Mouse (Mus musculus) C2C12 (cell line): ENCODE results near the gene Dmrt1. TPM values are rescaled to one million over a fixed set of nuclear protein-coding genes. Genes with fewer than 3 reads are reported as not detected.

Experiments
- H3K27me3 ChIP-seq: one replicate; pipeline ENCODE4 v1.6.1; 2011; ENCODE audit not compliant: control insufficient read depth, insufficient read depth, insufficient read length
- H3K36me3 ChIP-seq: one replicate; pipeline ENCODE4 v1.6.1; 2011; ENCODE audit not compliant: control insufficient read depth, insufficient read depth
- H3K4me3 ChIP-seq: one replicate; pipeline ENCODE4 v1.5.1; 2011; ENCODE audit warnings: mild to moderate bottlenecking, control low read depth; ENCODE audit not compliant: poor library complexity, insufficient read depth, severe bottlenecking
- H3K79me2 ChIP-seq: one replicate; pipeline ENCODE4 v1.6.1; 2011; ENCODE audit not compliant: control insufficient read depth, insufficient read depth
- H3K79me3 ChIP-seq: one replicate; pipeline ENCODE4 v1.6.1; 2011; ENCODE audit warnings: low read depth, control low read depth
- H3ac ChIP-seq: one replicate; pipeline ENCODE3; 2011; ENCODE audit warnings: low read depth; ENCODE audit not compliant: control insufficient read depth, insufficient read length
- CEBPB ChIP-seq: IDR thresholded peaks from one replicate; pipeline ENCODE4 v1.6.1; 2011; ENCODE audit warnings: low read depth, mild to moderate bottlenecking, control low read depth, moderate library complexity
- CTCF ChIP-seq: IDR thresholded peaks from one replicate; pipeline ENCODE4 v1.5.1; 2011; ENCODE audit not compliant: control insufficient read depth, insufficient read depth, insufficient read length
- FOSL1 ChIP-seq: IDR thresholded peaks from one replicate; pipeline ENCODE4 v1.8.0; 2011; ENCODE audit warnings: mild to moderate bottlenecking, low read length; ENCODE audit not compliant: poor library complexity, insufficient read depth, severe bottlenecking
- MAX ChIP-seq: IDR thresholded peaks from one replicate; pipeline ENCODE4 v1.6.1; 2011; ENCODE audit warnings: mild to moderate bottlenecking, control low read depth
- MYOD1 ChIP-seq: IDR thresholded peaks from one replicate; pipeline ENCODE4 v1.6.1; 2011; ENCODE audit warnings: low read depth; ENCODE audit not compliant: control insufficient read depth, insufficient read length
- MYOG ChIP-seq: IDR thresholded peaks from one replicate; pipeline ENCODE4 v1.6.1; 2011; ENCODE audit not compliant: control insufficient read depth, insufficient read length; ENCODE audit errors: extremely low read depth
- USF1 ChIP-seq: IDR thresholded peaks from one replicate; pipeline ENCODE4 v1.6.1; 2011; ENCODE audit warnings: low read depth, mild to moderate bottlenecking, control low read depth, moderate library complexity
- polyA plus RNA-seq: library from polyadenylated mRNA; unstranded; fragments of >200 nt; fragmentation: generic; extraction: Trizol; gene quantifications from one replicate; pipeline ENCODE4 v1.2.1, GENCODE M21; 2012; ENCODE audit warnings: missing spikeins

Dmrt1 gene
- polyA plus RNA-seq, 1 experiment, result not detected

DNA sequence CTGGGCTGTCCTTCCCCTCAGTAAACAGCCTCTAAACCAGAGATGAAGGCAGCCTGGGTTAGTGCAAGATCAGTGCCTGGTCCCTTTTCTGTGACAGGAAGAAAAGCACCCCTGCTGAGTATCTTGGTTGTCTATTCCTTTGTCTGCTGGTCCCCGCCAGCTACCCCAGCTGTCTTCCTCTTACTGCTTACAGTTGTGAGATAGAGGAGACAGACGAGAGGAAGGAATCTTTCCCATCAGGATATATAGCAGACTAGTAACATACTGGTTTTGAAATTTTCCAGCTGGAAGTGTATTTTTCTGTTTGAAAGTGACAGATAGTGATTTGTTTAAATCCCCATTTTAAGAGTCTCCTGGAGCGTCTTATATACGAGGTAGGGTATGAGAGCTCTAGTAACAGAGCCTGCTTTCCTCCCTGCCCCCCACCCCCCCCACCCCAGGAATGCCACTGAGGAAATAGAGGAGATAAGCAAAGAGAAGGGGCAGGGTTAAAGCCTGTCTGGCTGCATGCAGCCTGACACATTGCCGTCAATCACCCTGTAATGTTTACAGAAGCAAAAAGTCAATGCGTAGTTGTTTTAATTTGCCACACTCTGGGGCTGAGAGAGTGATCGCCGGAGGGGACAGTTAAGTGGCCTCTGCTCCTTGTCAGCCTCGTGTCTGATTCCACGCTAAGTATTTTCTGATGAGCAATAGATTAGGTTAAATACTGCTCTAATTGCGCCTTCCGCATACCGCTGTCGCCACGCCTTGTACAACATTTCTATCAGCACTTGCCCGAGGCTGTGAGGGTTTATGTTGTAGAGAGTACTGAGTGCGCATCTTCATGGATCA lies 69.8 kb downstream of the Dmrt1 start:
- Histone ChIP-seq H3K79me2 (no peaks in the 10 kb centered on the region), H3K27me3 (peaks cover 12% of the 10 kb centered on the region), H3K36me3 (no peaks in the 10 kb centered on the region), H3K4me3 (no peak overlapping the region), H3K79me3 (no peaks in the 10 kb centered on the region), H3ac (no peak overlapping the region)
- TF ChIP-seq USF1, result no peak
- TF ChIP-seq CTCF, result no peak
- no peak for TF ChIP-seq MYOG
- no peak for TF ChIP-seq CEBPB
- TF ChIP-seq MYOD1, result no peak
- no peak for TF ChIP-seq FOSL1
- TF ChIP-seq MAX, result no peak

DNA sequence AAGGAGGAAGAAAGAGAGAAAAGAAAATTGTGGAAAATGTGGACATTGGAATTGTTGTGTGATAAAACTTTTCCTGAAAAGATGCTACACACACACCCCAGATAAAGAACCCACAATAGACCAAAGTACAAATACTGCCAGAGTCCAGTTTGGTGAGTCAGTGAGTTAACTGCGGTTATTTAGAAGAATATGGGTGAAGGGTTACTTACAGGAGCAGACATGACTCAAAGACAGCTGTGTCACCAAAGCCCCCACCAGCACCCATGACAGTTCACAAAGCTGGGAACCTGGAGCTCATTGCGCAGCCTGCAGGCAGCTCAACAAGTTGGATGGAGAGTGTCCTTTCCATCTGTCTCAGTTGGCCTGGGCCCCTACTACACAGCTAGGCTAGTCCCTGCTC lies 72.9 kb downstream of the Dmrt1 start:
- Histone ChIP-seq H3K36me3 (no peaks in the 10 kb centered on the region), H3K79me3 (no peaks in the 10 kb centered on the region), H3K79me2 (no peaks in the 10 kb centered on the region), H3K27me3 (no peaks in the 10 kb centered on the region), H3ac (no peak overlapping the region), H3K4me3 (no peak overlapping the region)
- peak; percentile 83 for TF ChIP-seq MYOD1
- no peak for TF ChIP-seq CEBPB
- TF ChIP-seq CTCF, result no peak

GRCm38 (mm10) chr19:25579440-25579839 lies 74.0 kb downstream of the Dmrt1 start:
- H3K36me3 ChIP-seq, result no peaks in the 10 kb centered on the region
- TF ChIP-seq MYOG, result no peak
- no peak for TF ChIP-seq CEBPB
- no peak for TF ChIP-seq USF1
- TF ChIP-seq MAX, result no peak
- no peak for TF ChIP-seq FOSL1
- TF ChIP-seq MYOD1, result no peak
- no peak for TF ChIP-seq CTCF
- no peak overlapping the region for H3ac ChIP-seq
- no peaks in the 10 kb centered on the region for H3K27me3 ChIP-seq
- no peak overlapping the region for H3K4me3 ChIP-seq
- no peaks in the 10 kb centered on the region for H3K79me2 ChIP-seq
- H3K79me3 ChIP-seq, result no peaks in the 10 kb centered on the region

- no peak for TF ChIP-seq MYOD1
- peaks cover 21% of the 10 kb centered on the region for H3K27me3 ChIP-seq
- no peaks in the 10 kb centered on the region for H3K79me3 ChIP-seq
- H3K4me3 ChIP-seq, result no peak overlapping the region
- H3K36me3 ChIP-seq, result no peaks in the 10 kb centered on the region
- no peak overlapping the region for H3ac ChIP-seq
- no peaks in the 10 kb centered on the region for H3K79me2 ChIP-seq
Measured at GRCm38 (mm10) chr19:25597717-25598232, 92.4 kb downstream of the Dmrt1 start.

GRCm38 (mm10) chr19:25598626-25599025 lies 93.2 kb downstream of the Dmrt1 start:
- no peaks in the 10 kb centered on the region for H3K79me3 ChIP-seq
- H3K79me2 ChIP-seq, result no peaks in the 10 kb centered on the region
- peaks cover 29% of the 10 kb centered on the region for H3K27me3 ChIP-seq
- H3K4me3 ChIP-seq, result no peak overlapping the region
- no peak for TF ChIP-seq CTCF
- TF ChIP-seq USF1, result no peak
- no peak for TF ChIP-seq MAX
- TF ChIP-seq MYOG, result no peak
- no peak for TF ChIP-seq FOSL1
- TF ChIP-seq MYOD1, result no peak
- H3K36me3 ChIP-seq, result no peaks in the 10 kb centered on the region
- H3ac ChIP-seq, result no peak overlapping the region

- no peaks in the 10 kb centered on the region for H3K79me2 ChIP-seq
- TF ChIP-seq CEBPB (no peak), CTCF (no peak), USF1 (no peak), MYOD1 (no peak), MYOG (no peak), MAX (no peak), FOSL1 (no peak)
- H3ac ChIP-seq, result no peak overlapping the region
- no peaks in the 10 kb centered on the region for H3K36me3 ChIP-seq
- no peaks in the 10 kb centered on the region for H3K79me3 ChIP-seq
- H3K27me3 ChIP-seq, result peaks cover 53% of the 10 kb centered on the region
- H3K4me3 ChIP-seq, result no peak overlapping the region
Measured at GRCm38 (mm10) chr19:25601966-25602365, 96.5 kb downstream of the Dmrt1 start.
